Mouse (Mus musculus) liver, embryonic 14.5 days (tissue): ENCODE measurements around the gene Tox3.

Experiments used
- CTCF ChIP-seq: IDR thresholded peaks from 2 replicates; pipeline ENCODE4 v1.5.1; 2016; ENCODE audit warnings: antibody characterized with exemption, low read depth, control low read depth
- EP300 ChIP-seq: IDR thresholded peaks from 2 replicates; pipeline ENCODE4 v1.6.1; 2016; ENCODE audit warnings: antibody characterized with exemption, low read depth

DNA sequence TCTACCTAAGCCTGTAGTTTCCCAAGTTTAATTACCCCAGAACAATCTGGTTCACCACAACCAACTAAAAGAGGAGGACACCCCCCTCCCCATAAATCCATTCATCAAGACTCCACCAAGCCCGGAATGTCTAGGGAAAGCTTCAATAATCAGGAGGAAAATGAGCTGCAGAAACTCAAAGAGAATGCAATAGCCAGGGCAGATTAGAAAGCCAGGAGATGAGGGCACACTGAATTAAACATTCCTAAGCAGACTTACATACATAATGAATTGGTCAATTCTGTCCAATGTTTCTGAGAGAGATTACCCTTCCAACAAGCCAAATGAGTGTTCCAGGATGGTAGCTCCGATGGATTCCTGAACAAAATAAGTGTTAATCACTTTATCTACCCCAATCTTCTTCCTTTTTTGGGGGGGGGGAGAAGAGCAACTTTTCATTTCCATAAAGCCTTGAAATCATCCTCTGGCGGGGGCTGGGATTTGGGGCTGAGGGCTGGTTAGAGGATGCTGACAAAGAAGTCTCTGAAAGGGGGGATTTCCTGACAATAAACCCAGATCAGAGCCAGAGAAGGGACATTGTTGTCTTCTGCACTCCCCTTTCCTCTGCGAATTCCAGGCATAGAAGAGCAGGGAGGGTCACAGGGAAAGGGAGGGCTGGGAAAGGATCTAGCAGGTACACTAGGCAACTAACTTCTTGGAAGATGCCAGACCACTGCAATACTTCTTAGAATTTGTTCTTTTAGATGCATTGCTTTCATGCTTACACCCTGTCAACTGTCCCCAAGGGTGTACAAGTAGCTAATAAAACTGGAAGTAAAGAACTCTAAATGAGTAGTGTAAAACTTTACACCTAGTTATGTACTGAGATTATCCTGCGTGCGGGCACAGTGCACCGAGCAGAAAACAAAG, 17.5 kb downstream of the Tox3 start:
- no peak for TF ChIP-seq EP300
- TF ChIP-seq CTCF, result no peak
